Mouse (Mus musculus) ES-E14 (cell line): Measurements from ENCODE around the gene 3110009E18Rik. TPM values are rescaled to one million over a fixed set of nuclear protein-coding genes. Genes with fewer than 3 reads are reported as not detected.
A peak's percentile ranks its signal among the peaks of the same experiment; 100 is the strongest.

Source experiments
- DNase-seq: peaks from one replicate; pipeline ENCODE4 v3.0.0-alpha.2; 2013; ENCODE audit warnings: low read depth, low spot score
- H3K27ac ChIP-seq: 2 replicates; pipeline ENCODE4 v1.5.1; 2012; ENCODE audit warnings: low read depth, mild to moderate bottlenecking, low read length, moderate library complexity, mixed read lengths; ENCODE audit not compliant: poor library complexity, insufficient read depth, severe bottlenecking
- H3K36me3 ChIP-seq: 2 replicates; pipeline ENCODE4 v1.6.1; 2012; ENCODE audit warnings: mild to moderate bottlenecking, low read length, moderate library complexity, mixed read lengths; ENCODE audit not compliant: control insufficient read depth, poor library complexity, insufficient read depth, severe bottlenecking
- H3K4me1 ChIP-seq, 2 experiments: fragments of 150-350 bp in 1 of 2; sonication (generic) in 1 of 2; 2 replicates each; pipeline ENCODE4 v1.6.1; 2012; ENCODE audit warnings: low read length in 2 of 2, mild to moderate bottlenecking in 1 of 2, mixed read lengths in 1 of 2; ENCODE audit not compliant: control insufficient read depth in 2 of 2, insufficient read depth in 2 of 2, poor library complexity in 1 of 2
- H3K4me3 ChIP-seq, 2 experiments: fragments of 150-350 bp in 1 of 2; sonication (generic) in 1 of 2; 2 replicates each; pipeline ENCODE4 v1.5.1; 2012; ENCODE audit warnings: low read length in 2 of 2, low read depth in 1 of 2, mild to moderate bottlenecking in 1 of 2, mixed read lengths in 1 of 2; ENCODE audit not compliant: insufficient read depth in 1 of 2, poor library complexity in 1 of 2, severe bottlenecking in 1 of 2
- H3K9ac ChIP-seq: 2 replicates; pipeline ENCODE4 v1.6.1; 2012; ENCODE audit warnings: low read depth, mild to moderate bottlenecking, low read length, mixed read lengths; ENCODE audit not compliant: poor library complexity, insufficient read depth, severe bottlenecking
- H3K9me3 ChIP-seq: fragments of 150-350 bp; sonication (generic); 2 replicates; pipeline ENCODE4 v1.6.1; 2012; ENCODE audit warnings: low read depth, mild to moderate bottlenecking, low read length; ENCODE audit not compliant: control insufficient read depth, insufficient read depth
- CHD2 ChIP-seq: IDR thresholded peaks from 2 replicates; pipeline ENCODE4 v1.6.1; 2014; ENCODE audit warnings: mild to moderate bottlenecking, low read depth, low read length, inconsistent platforms
- HCFC1 ChIP-seq: IDR thresholded peaks from 2 replicates; pipeline ENCODE4 v1.6.1; 2012; ENCODE audit warnings: low read length, inconsistent platforms, borderline replicate concordance; ENCODE audit not compliant: insufficient read depth
- MAFK ChIP-seq: IDR thresholded peaks from 2 replicates; pipeline ENCODE4 v1.6.1; 2014; ENCODE audit warnings: mild to moderate bottlenecking, low read depth, low read length, inconsistent platforms; ENCODE audit not compliant: insufficient read depth
- ZC3H11A ChIP-seq: IDR thresholded peaks from 2 replicates; pipeline ENCODE4 v1.6.1; 2012; ENCODE audit warnings: low read depth, mild to moderate bottlenecking, inconsistent platforms, low read length, borderline replicate concordance
- ZNF384 ChIP-seq: IDR thresholded peaks from 2 replicates; pipeline ENCODE4 v1.6.1; 2012; ENCODE audit warnings: low read depth, low read length, inconsistent platforms
- in situ Hi-C, 2 experiments: fragments of 600-800 bp; cut with MboI; formaldehyde crosslinking; loops; one replicate each; pipeline ENCODE4 v1.15.1; 2025; ENCODE audit warnings: low sequenced_read_pairs in 2 of 2, inconsistent platforms in 1 of 2; ENCODE audit not compliant: unreplicated experiment in 2 of 2
- total RNA-seq: library from RNA; depleted of rRNA; stranded (reverse); fragments of 300-350 nt; gene quantifications from 2 replicates; pipeline ENCODE4 v1.2.3, GENCODE M21; 2012

The 3110009E18Rik gene
- total RNA-seq, 1 experiment: 8.3 TPM

GRCm38 (mm10) chr1:120074931-120075330, 46.1 kb upstream of the 3110009E18Rik start:
- Histone ChIP-seq H3K36me3 (no peaks in the 10 kb centered on the region), H3K4me3 (no peak overlapping the region), H3K4me1 (peaks cover 15 to 29% of the 10 kb centered on the region in 2 experiments), H3K9ac (no peak overlapping the region), H3K27ac (no peak overlapping the region), H3K9me3 (no peaks in the 10 kb centered on the region)
- DNase-seq: no peak
- in situ Hi-C loops: no loop called here
- no peak for TF ChIP-seq CHD2
- TF ChIP-seq MAFK: no peak

GRCm38 (mm10) chr1:120075507-120075906, 45.5 kb upstream of the 3110009E18Rik start:
- TF ChIP-seq ZC3H11A (no peak), HCFC1 (no peak), ZNF384 (no peak), MAFK (no peak), CHD2 (no peak)
- Histone ChIP-seq H3K4me1 (peaks cover 16 to 29% of the 10 kb centered on the region in 2 experiments), H3K27ac (no peak overlapping the region), H3K4me3 (no peak overlapping the region), H3K9ac (no peak overlapping the region), H3K9me3 (no peaks in the 10 kb centered on the region), H3K36me3 (no peaks in the 10 kb centered on the region)
- in situ Hi-C loops: no loop called here
- DNase-seq: no peak

- Histone ChIP-seq H3K4me1 (peaks cover 19 to 41% of the 10 kb centered on the region in 2 experiments), H3K27ac (peak overlapping the region; percentile 61; the same call in 1 of the 2 replicates), H3K9me3 (no peaks in the 10 kb centered on the region), H3K36me3 (no peaks in the 10 kb centered on the region), H3K4me3 (no peak overlapping the region), H3K9ac (no peak overlapping the region; the same call in 1 of the 2 replicates)
- peak; percentile 33 for DNase-seq
- TF ChIP-seq HCFC1 (no peak), ZC3H11A (no peak), ZNF384 (no peak), CHD2 (no peak), MAFK (no peak)
- in situ Hi-C loops: no loop called here
Measured at GRCm38 (mm10) chr1:120077746-120078410, 43.1 kb upstream of the 3110009E18Rik start.

DNA sequence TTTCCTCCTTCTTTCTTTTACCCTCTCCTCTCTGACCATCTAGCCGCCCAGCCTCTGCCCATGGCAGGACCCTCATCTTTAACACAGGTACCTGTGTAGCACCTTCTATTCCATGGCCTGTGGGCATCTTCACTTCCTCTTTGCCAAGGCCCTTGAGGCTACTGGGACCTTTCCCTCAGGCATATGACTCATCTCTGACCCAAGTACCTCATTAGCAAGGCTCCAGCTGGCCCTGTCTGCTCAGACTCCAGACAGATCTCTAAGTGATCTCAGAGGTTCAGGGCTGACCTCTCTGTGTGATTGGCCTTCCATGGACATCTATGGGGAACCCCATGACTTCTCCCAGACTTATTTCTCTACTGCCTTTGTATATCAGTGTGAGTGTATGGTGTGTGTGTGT, 40.4 kb upstream of the 3110009E18Rik start:
- TF ChIP-seq MAFK (no peak), ZC3H11A (no peak), CHD2 (no peak), HCFC1 (no peak), ZNF384 (no peak)
- Histone ChIP-seq H3K4me1 (peaks cover 17 to 39% of the 10 kb centered on the region in 2 experiments), H3K9ac (no peak overlapping the region), H3K36me3 (no peaks in the 10 kb centered on the region), H3K27ac (no peak overlapping the region), H3K4me3 (no peak overlapping the region), H3K9me3 (no peaks in the 10 kb centered on the region)
- in situ Hi-C loops: no loop called here
- no peak for DNase-seq
